Mouse (Mus musculus): ENCODE measurements around the gene Ankrd63. TPM values are rescaled to one million over a fixed set of nuclear protein-coding genes. Genes with fewer than 3 reads are reported as not detected.
A peak's percentile ranks its signal among the peaks of the same experiment; 100 is the strongest.

Gene Ankrd63
- polyA plus RNA-seq, 1 experiment from 2014 or later, result not detected

GRCm38 (mm10) chr2:118697311-118697877 lies 6.4 kb downstream of the Ankrd63 start:
- no peak overlapping the region for H3K27ac ChIP-seq
- no peaks in the 10 kb centered on the region for H3K9me3 ChIP-seq
- peaks cover 91% of the 10 kb centered on the region for H3K27me3 ChIP-seq (ENCODE audit: insufficient read depth, poor library complexity, severe bottlenecking)
- no peak for DNase-seq (ENCODE audit: low spot score)
- H3K4me1 ChIP-seq (replicated peaks), result peaks cover 32% of the 10 kb centered on the region
- no peak overlapping the region for H3K4me3 ChIP-seq
- whole genome bisulfite sequencing, result 44% methylated on average over 5 of the region's 5 CpGs
- H3K36me3 ChIP-seq, result no peaks in the 10 kb centered on the region

- Histone ChIP-seq H3K27ac (no peak overlapping the region), H3K4me3 (no peak overlapping the region), H3K9me3 (no peaks in the 10 kb centered on the region), H3K4me1 (replicated peaks) (peaks cover 29% of the 10 kb centered on the region), H3K27me3 (ENCODE audit: insufficient read depth, poor library complexity, severe bottlenecking) (peaks cover 84% of the 10 kb centered on the region), H3K36me3 (no peaks in the 10 kb centered on the region)
- 57% methylated on average over 21 of the region's 21 CpGs for WGBS
- no peak for DNase-seq (ENCODE audit: low spot score)
Observed at GRCm38 (mm10) chr2:118696451-118697308, 7.1 kb downstream of the Ankrd63 start.

- Histone ChIP-seq H3K27me3 (ENCODE audit: insufficient read depth, poor library complexity, severe bottlenecking) (peaks cover 75% of the 10 kb centered on the region), H3K9me3 (no peaks in the 10 kb centered on the region), H3K4me3 (no peak overlapping the region), H3K36me3 (no peaks in the 10 kb centered on the region), H3K27ac (no peak overlapping the region), H3K4me1 (replicated peaks) (peaks cover 24% of the 10 kb centered on the region)
- DNase-seq (ENCODE audit: low spot score), result peak; percentile 70
- WGBS, result 30% methylated on average over 11 of the region's 11 CpGs
Observed at GRCm38 (mm10) chr2:118695677-118696232, 8.0 kb downstream of the Ankrd63 start.

GRCm38 (mm10) chr2:118693370-118693966 lies 10.3 kb downstream of the Ankrd63 start:
- Histone ChIP-seq H3K9me3 (no peaks in the 10 kb centered on the region), H3K36me3 (no peaks in the 10 kb centered on the region), H3K4me1 (replicated peaks) (peaks cover 21% of the 10 kb centered on the region; the same call in 1 of the 2 replicates), H3K27ac (no peak overlapping the region), H3K27me3 (ENCODE audit: insufficient read depth, poor library complexity, severe bottlenecking) (peaks cover 66% of the 10 kb centered on the region), H3K4me3 (no peak overlapping the region)
- 87% methylated on average over 19 of the region's 19 CpGs for WGBS
- no peak for DNase-seq (ENCODE audit: low spot score)

GRCm38 (mm10) chr2:118689875-118690274 lies 13.9 kb downstream of the Ankrd63 start:
- no peak overlapping the region for H3K27ac ChIP-seq
- no peaks in the 10 kb centered on the region for H3K36me3 ChIP-seq
- 0 out of 2 replicates have a peak, but pooled peaks cover 11% of the 10 kb centered on the region for H3K4me1 ChIP-seq (replicated peaks)
- 82% methylated on average over 10 of the region's 10 CpGs for WGBS
- no peak for DNase-seq (ENCODE audit: low spot score)
- H3K27me3 ChIP-seq (ENCODE audit: insufficient read depth, poor library complexity, severe bottlenecking), result peaks cover 39% of the 10 kb centered on the region
- H3K4me3 ChIP-seq, result no peak overlapping the region
- H3K9me3 ChIP-seq, result no peaks in the 10 kb centered on the region

- no peak for DNase-seq (ENCODE audit: low spot score)
- no peaks in the 10 kb centered on the region for H3K36me3 ChIP-seq
- H3K27ac ChIP-seq, result no peak overlapping the region
- H3K4me3 ChIP-seq, result no peak overlapping the region
- WGBS, result 93% methylated on average over 3 of the region's 3 CpGs
- H3K9me3 ChIP-seq, result no peaks in the 10 kb centered on the region
- H3K27me3 ChIP-seq (ENCODE audit: insufficient read depth, poor library complexity, severe bottlenecking), result peaks cover 25% of the 10 kb centered on the region
- H3K4me1 ChIP-seq (replicated peaks), result 0 out of 2 replicates have a peak, but pooled peaks cover 5% of the 10 kb centered on the region
Observed at GRCm38 (mm10) chr2:118687791-118688190, 16.0 kb downstream of the Ankrd63 start.

- H3K4me3 ChIP-seq, result no peak overlapping the region
- 0 out of 2 replicates have a peak, but pooled peaks cover 9% of the 10 kb centered on the region for H3K4me1 ChIP-seq (replicated peaks)
- peaks cover 30% of the 10 kb centered on the region for H3K27me3 ChIP-seq (ENCODE audit: insufficient read depth, poor library complexity, severe bottlenecking)
- no peak for DNase-seq (ENCODE audit: low spot score)
- no peaks in the 10 kb centered on the region for H3K9me3 ChIP-seq
- WGBS, result 82% methylated on average over 8 of the region's 8 CpGs
- no peaks in the 10 kb centered on the region for H3K36me3 ChIP-seq
- H3K27ac ChIP-seq, result no peak overlapping the region
Observed at GRCm38 (mm10) chr2:118686693-118687092, 17.1 kb downstream of the Ankrd63 start.

GRCm38 (mm10) chr2:118685088-118685487 lies 18.7 kb downstream of the Ankrd63 start:
- no peak overlapping the region for H3K4me3 ChIP-seq
- H3K27me3 ChIP-seq (ENCODE audit: insufficient read depth, poor library complexity, severe bottlenecking), result peaks cover 39% of the 10 kb centered on the region
- H3K27ac ChIP-seq, result no peak overlapping the region
- H3K4me1 ChIP-seq (replicated peaks), result 0 out of 2 replicates have a peak, but pooled peaks cover 9% of the 10 kb centered on the region
- no peaks in the 10 kb centered on the region for H3K9me3 ChIP-seq
- no peaks in the 10 kb centered on the region for H3K36me3 ChIP-seq
- no peak for DNase-seq (ENCODE audit: low spot score)
- WGBS, result 91% methylated on average over 4 of the region's 4 CpGs

GRCm38 (mm10) chr2:118682544-118683260 lies 21.1 kb downstream of the Ankrd63 start:
- H3K27me3 ChIP-seq (ENCODE audit: insufficient read depth, poor library complexity, severe bottlenecking), result peaks cover 56% of the 10 kb centered on the region
- H3K4me1 ChIP-seq (replicated peaks), result peaks cover 7% of the 10 kb centered on the region
- no peaks in the 10 kb centered on the region for H3K9me3 ChIP-seq
- no peak for DNase-seq (ENCODE audit: low spot score)
- 58% methylated on average over 8 of the region's 8 CpGs for WGBS
- H3K27ac ChIP-seq, result no peak overlapping the region
- no peak overlapping the region for H3K4me3 ChIP-seq
- no peaks in the 10 kb centered on the region for H3K36me3 ChIP-seq

- H3K36me3 ChIP-seq, result no peaks in the 10 kb centered on the region
- peaks cover 19% of the 10 kb centered on the region for H3K4me1 ChIP-seq (replicated peaks)
- 92% methylated on average over 6 of the region's 6 CpGs for WGBS
- H3K27ac ChIP-seq, result no peak overlapping the region
- H3K9me3 ChIP-seq, result no peaks in the 10 kb centered on the region
- DNase-seq (ENCODE audit: low spot score), result no peak
- peaks cover 65% of the 10 kb centered on the region for H3K27me3 ChIP-seq (ENCODE audit: insufficient read depth, poor library complexity, severe bottlenecking)
- no peak overlapping the region for H3K4me3 ChIP-seq
Observed at GRCm38 (mm10) chr2:118680926-118681325, 22.8 kb downstream of the Ankrd63 start.

- H3K36me3 ChIP-seq, result no peaks in the 10 kb centered on the region
- H3K27ac ChIP-seq, result no peak overlapping the region
- 77% methylated on average over 3 of the region's 3 CpGs for WGBS
- no peak overlapping the region for H3K4me3 ChIP-seq
- H3K4me1 ChIP-seq (replicated peaks), result peaks cover 19% of the 10 kb centered on the region
- H3K9me3 ChIP-seq, result no peaks in the 10 kb centered on the region
- peaks cover 79% of the 10 kb centered on the region for H3K27me3 ChIP-seq (ENCODE audit: insufficient read depth, poor library complexity, severe bottlenecking)
- no peak for DNase-seq (ENCODE audit: low spot score)
Observed at GRCm38 (mm10) chr2:118679577-118679976, 24.2 kb downstream of the Ankrd63 start.

- Histone ChIP-seq H3K4me1 (replicated peaks) (peaks cover 26% of the 10 kb centered on the region), H3K4me3 (peak overlapping the region; percentile 64), H3K27ac (0 out of 2 replicates have a peak overlapping the region, but pooled peaks have one; percentile 62), H3K9me3 (no peaks in the 10 kb centered on the region), H3K36me3 (no peaks in the 10 kb centered on the region), H3K27me3 (ENCODE audit: insufficient read depth, poor library complexity, severe bottlenecking) (peaks cover 92% of the 10 kb centered on the region)
- 17% methylated on average over 4 of the region's 4 CpGs for WGBS
- DNase-seq (ENCODE audit: low spot score), result no peak
Observed at GRCm38 (mm10) chr2:118677817-118678216, 25.9 kb downstream of the Ankrd63 start.

Data from hindbrain, embryonic 10.5 days (tissue).